Mouse (Mus musculus): Measurements from ENCODE around the gene Tsc22d4. TPM values are rescaled to one million over a fixed set of nuclear protein-coding genes. Genes with fewer than 3 reads are reported as not detected.
"Not testable (repeated sequence)": the region's sequence is repeated elsewhere in the genome, so short reads cannot be mapped to it uniquely, and the experiment has no call there.

Gene Tsc22d4
- polyA plus RNA-seq, 1 experiment from 2014 or later, result 72.8 TPM

DNA sequence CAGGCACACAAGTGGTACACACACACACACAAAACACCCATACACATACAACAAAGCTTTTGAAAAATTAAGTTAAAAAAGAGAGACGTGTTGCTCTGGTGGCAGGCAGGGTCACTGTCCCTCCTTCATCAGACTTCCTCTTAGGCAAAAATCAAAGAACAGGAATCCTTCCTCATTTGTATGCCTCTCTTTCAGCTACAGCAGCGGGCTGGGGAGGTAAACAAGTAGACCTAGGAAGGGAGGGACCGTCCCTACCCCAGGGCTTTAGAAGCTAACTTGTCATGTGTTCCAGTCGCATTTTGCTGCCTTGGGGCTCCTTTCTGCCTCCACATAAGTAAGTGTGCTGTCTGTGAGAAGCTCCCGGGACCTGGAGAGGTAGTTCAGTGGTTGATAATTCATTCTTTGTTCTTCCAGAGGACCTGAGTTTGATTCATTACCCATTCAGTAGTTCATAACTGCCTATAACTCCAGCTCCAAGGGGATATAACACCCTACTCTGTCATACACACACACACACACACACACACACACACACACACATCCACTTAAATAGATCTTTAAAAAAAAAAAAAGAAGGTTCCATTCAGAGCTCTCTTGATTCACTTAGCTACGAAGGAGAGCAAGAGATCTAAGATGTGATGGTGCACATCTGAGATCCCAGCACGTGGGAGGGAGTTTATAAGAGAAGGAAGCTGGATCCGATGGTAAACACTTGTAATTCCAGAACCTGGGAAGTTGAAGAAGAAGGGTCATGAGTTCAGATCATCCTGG is 27.3 kb upstream of the Tsc22d4 start:
- no peak for ATAC-seq (ENCODE audit: low FRiP score)
- WGBS, result 68% methylated on average over 8 of the region's 8 CpGs
- no peaks in the 10 kb centered on the region for H3K36me3 ChIP-seq (replicated peaks; ENCODE audit: control insufficient read depth, insufficient read depth)

DNA sequence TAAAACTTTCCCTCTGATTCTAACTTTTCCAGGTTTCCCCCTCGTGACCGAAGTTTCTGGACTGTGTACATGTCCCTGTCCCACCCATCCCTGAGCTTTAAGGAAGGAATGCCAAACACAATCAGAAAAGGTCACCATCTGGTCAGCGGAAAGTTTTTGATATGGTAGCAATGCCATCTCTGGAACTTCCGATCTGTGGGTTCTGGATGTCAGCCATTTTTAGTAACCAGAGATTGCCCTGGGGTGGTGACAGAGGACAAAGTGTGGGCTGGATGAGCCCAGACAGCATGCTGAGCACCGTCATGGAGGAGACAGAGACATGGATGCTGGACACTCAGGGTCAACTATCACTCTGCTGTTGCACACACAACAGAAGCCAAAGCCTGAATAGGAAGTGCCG is 26.4 kb upstream of the Tsc22d4 start:
- no peaks in the 10 kb centered on the region for H3K9me3 ChIP-seq (ENCODE audit: control insufficient read depth, low read length)
- DNase-seq (ENCODE audit: low spot score) (no peak), ATAC-seq (ENCODE audit: low FRiP score) (no peak)
- no peak overlapping the region for H3K9ac ChIP-seq
- H3K36me3 ChIP-seq (replicated peaks; ENCODE audit: control insufficient read depth, insufficient read depth), result no peaks in the 10 kb centered on the region
- H3K4me1 ChIP-seq (replicated peaks; ENCODE audit: control insufficient read depth, insufficient read depth, low read length), result no peaks in the 10 kb centered on the region
- H3K27me3 ChIP-seq (ENCODE audit: control insufficient read depth, insufficient read depth, low read length), result no peaks in the 10 kb centered on the region
- no peak overlapping the region for H3K4me2 ChIP-seq (replicated peaks)
- no peak overlapping the region for H3K27ac ChIP-seq
- H3K4me3 ChIP-seq (replicated peaks; ENCODE audit: low read length), result no peak overlapping the region
- WGBS, result 89% methylated on average over 6 of the region's 6 CpGs

More for the DNA sequence above, 27.3 kb upstream of the Tsc22d4 start:
- no peak for DNase-seq (ENCODE audit: low spot score)
- no peak overlapping the region for H3K27ac ChIP-seq
- H3K9me3 ChIP-seq (ENCODE audit: control insufficient read depth, low read length), result no peaks in the 10 kb centered on the region
- no peak overlapping the region for H3K4me3 ChIP-seq (replicated peaks; ENCODE audit: low read length)
- no peaks in the 10 kb centered on the region for H3K27me3 ChIP-seq (ENCODE audit: control insufficient read depth, insufficient read depth, low read length)
- H3K4me1 ChIP-seq (replicated peaks; ENCODE audit: control insufficient read depth, insufficient read depth, low read length), result no peaks in the 10 kb centered on the region
- H3K4me2 ChIP-seq (replicated peaks), result no peak overlapping the region
- H3K9ac ChIP-seq, result no peak overlapping the region

DNA sequence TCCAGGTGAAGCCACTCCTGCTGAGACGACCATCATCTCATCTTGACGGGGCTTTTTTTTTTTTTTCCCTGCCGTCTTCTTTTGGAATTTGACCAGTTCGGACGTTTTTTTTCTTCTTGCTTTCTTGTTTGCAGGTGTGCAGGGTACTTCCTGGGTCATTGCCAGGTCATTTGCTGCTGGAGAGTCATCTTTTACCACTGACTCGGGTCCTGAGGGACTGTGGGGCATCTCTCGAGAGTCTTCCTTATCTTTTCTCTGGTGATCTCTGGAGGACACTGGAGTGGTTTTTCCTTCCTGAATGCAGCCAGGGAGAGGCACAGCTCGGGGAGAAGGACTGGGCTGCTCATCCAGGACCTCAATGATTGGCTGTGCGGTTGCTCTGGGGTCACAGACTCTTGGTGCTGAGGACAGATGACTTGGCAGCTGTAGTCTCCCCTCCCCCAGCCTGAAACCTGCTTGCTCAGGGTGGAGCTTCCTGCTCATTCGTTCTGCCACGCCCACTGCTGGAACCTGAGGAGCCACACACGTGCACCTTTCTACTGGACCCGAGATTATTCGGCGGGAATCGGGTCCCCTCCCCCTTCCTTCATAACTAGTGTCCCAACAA is 24.9 kb upstream of the Tsc22d4 start:
- not testable (repeated sequence) for H3K4me1 ChIP-seq (replicated peaks; ENCODE audit: control insufficient read depth, insufficient read depth, low read length); H3K9me3 ChIP-seq (ENCODE audit: control insufficient read depth, low read length); ATAC-seq (ENCODE audit: low FRiP score); H3K9ac ChIP-seq; H3K27ac ChIP-seq; H3K36me3 ChIP-seq (replicated peaks; ENCODE audit: control insufficient read depth, insufficient read depth); H3K27me3 ChIP-seq (ENCODE audit: control insufficient read depth, insufficient read depth, low read length); H3K4me3 ChIP-seq (replicated peaks; ENCODE audit: low read length); DNase-seq (ENCODE audit: low spot score)
- H3K4me2 ChIP-seq (replicated peaks), result peak overlapping the region; percentile 30
- WGBS, result 32% methylated on average over 9 of the region's 16 CpGs

DNA sequence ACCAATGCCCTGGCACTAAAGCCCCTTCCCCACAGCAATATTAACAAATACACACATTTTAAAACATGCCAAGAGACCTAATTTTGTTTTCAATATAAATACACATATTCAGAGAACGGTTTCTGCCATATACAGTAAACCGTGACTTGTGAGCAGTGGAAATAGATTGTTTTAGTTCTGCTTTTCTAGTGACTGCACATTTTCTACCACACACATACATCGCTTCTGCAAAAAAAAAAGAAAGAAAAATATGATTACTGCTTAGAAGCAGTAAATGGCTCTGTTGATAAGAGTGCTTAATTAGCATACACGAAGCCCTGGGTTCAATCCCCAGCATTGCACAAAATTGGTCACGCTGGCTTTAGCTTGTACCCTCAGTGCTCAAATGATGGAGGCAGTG is 21.7 kb upstream of the Tsc22d4 start:
- H3K36me3 ChIP-seq (replicated peaks; ENCODE audit: control insufficient read depth, insufficient read depth), result peaks cover 2% of the 10 kb centered on the region; the same call in 1 of the 2 replicates
- no peak overlapping the region for H3K27ac ChIP-seq

DNA sequence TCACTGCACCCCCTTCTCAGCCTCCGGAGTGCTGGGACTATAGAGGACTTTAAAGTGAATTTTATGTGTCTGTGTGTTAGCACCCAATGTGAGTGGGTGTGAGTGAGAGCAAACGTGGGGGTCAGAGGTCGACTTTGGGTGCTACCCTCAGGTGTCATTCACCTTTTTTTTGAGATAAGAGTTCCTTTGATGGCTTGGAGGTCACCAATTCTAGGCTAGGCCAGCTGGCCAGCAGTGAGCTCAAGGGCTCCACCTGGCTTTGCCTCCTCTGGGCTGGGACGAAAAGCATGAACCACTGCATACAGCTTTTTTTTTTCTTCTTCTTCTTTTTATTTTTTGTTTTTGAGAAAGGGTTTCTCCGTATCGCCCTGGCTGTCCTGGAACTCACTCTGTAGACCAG is 18.8 kb upstream of the Tsc22d4 start:
- no peak overlapping the region for H3K4me2 ChIP-seq (replicated peaks)
- WGBS, result 71% methylated on average over 6 of the region's 6 CpGs
- DNase-seq (ENCODE audit: low spot score), result no peak
- no peak overlapping the region for H3K9ac ChIP-seq
- peaks cover 24% of the 10 kb centered on the region for H3K36me3 ChIP-seq (replicated peaks; ENCODE audit: control insufficient read depth, insufficient read depth)
- no peaks in the 10 kb centered on the region for H3K27me3 ChIP-seq (ENCODE audit: control insufficient read depth, insufficient read depth, low read length)
- H3K9me3 ChIP-seq (ENCODE audit: control insufficient read depth, low read length), result no peaks in the 10 kb centered on the region
- no peak overlapping the region for H3K4me3 ChIP-seq (replicated peaks; ENCODE audit: low read length)
- H3K4me1 ChIP-seq (replicated peaks; ENCODE audit: control insufficient read depth, insufficient read depth, low read length), result peaks cover 8% of the 10 kb centered on the region; the same call in 1 of the 2 replicates
- no peak for ATAC-seq (ENCODE audit: low FRiP score)
- no peak overlapping the region for H3K27ac ChIP-seq

More for the DNA sequence above, 21.7 kb upstream of the Tsc22d4 start:
- Histone ChIP-seq H3K4me3 (replicated peaks; ENCODE audit: low read length) (no peak overlapping the region), H3K4me2 (replicated peaks) (no peak overlapping the region), H3K9ac (no peak overlapping the region), H3K27me3 (ENCODE audit: control insufficient read depth, insufficient read depth, low read length) (no peaks in the 10 kb centered on the region), H3K9me3 (ENCODE audit: control insufficient read depth, low read length) (no peaks in the 10 kb centered on the region), H3K4me1 (replicated peaks; ENCODE audit: control insufficient read depth, insufficient read depth, low read length) (no peaks in the 10 kb centered on the region)
- WGBS, result 88% methylated on average over 5 of the region's 5 CpGs
- no peak for DNase-seq (ENCODE audit: low spot score)
- no peak for ATAC-seq (ENCODE audit: low FRiP score)

DNA sequence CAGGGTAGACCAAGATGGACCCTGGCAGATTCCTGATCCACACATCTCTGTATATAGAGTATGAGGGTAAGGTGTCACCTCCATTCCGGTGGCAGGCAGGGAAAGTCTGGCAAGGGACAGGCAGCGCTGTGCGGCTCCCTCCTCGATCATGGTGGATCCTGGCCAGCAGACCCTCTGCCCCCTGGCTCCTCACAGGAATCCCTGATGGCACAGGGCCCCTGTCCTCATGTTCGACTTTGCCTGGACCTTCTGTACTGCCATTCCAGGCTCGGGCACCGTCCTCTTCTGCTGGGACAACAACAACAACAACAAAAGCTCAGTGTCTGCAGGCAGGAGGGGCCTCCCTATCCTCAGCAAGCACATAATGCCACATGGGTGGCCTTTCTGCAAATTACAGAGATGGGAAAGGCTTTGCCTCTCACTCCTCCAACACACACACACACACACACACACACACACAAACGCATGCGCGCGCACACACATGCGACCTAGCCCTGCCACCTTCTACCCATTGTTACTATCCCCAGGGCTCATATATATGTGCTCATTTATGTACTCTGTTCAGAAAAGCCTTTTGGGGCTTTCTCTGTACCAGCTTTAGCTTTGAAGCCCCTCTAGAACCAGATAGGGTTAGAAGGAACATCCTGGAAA is 11.8 kb upstream of the Tsc22d4 start:
- H3K4me2 ChIP-seq (replicated peaks), result peak overlapping the region; percentile 74
- H3K9me3 ChIP-seq (ENCODE audit: control insufficient read depth, low read length), result no peaks in the 10 kb centered on the region
- peak overlapping the region; percentile 30 for H3K4me3 ChIP-seq (replicated peaks; ENCODE audit: low read length)
- peaks cover 76% of the 10 kb centered on the region for H3K36me3 ChIP-seq (replicated peaks; ENCODE audit: control insufficient read depth, insufficient read depth)
- H3K9ac ChIP-seq, result peak overlapping the region; percentile 52
- peak; percentile 73 for DNase-seq (ENCODE audit: low spot score)
- H3K4me1 ChIP-seq (replicated peaks; ENCODE audit: control insufficient read depth, insufficient read depth, low read length), result peaks cover 59% of the 10 kb centered on the region
- H3K27me3 ChIP-seq (ENCODE audit: control insufficient read depth, insufficient read depth, low read length), result no peaks in the 10 kb centered on the region
- 21% methylated on average over 12 of the region's 12 CpGs for WGBS
- peak; percentile 73 for ATAC-seq (ENCODE audit: low FRiP score)
- H3K27ac ChIP-seq, result peak overlapping the region; percentile 99

DNA sequence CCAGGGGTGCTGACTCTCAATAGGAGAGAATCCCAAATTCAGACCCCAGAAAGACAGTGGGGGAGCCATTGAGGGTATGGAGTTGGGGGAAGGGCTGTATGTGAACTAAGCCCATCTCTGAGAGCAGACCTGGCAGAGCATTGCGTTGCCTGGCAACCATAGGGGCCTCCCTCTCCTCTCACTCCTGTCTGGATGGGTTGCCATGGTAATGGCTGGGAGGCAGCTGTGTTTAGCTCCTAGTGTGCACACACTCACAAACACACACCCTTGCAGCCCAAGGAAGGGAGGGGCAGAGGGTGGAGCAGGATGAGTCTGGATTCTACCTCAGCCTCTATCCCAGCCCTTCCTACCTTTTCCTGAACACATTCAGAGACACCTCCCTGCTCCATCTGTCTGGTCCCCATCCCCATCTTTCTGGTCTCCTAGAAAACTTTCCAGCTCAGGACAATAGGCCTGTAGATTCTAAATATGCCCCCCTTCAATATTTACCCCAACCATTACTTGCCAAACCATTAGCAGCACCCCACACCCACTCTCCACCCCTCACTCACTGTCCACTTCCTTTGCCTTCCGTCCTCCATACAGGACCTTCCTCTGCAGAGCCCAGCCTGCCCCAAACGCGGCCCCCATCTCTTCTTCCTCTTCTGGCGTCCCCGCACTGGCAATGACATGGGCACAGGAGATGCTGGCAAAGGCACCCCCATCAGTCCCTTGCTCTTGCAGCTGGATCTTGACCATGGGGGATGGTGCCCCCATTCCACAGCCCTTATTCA is 11.1 kb upstream of the Tsc22d4 start:
- H3K4me1 ChIP-seq (replicated peaks; ENCODE audit: control insufficient read depth, insufficient read depth, low read length), result peaks cover 66% of the 10 kb centered on the region
- H3K9ac ChIP-seq, result peak overlapping the region; percentile 52
- peak overlapping the region; percentile 30 for H3K4me3 ChIP-seq (replicated peaks; ENCODE audit: low read length)
- DNase-seq (ENCODE audit: low spot score) (peak; percentile 93), ATAC-seq (ENCODE audit: low FRiP score) (peak; percentile 95)
- H3K9me3 ChIP-seq (ENCODE audit: control insufficient read depth, low read length), result no peaks in the 10 kb centered on the region
- H3K27ac ChIP-seq, result peak overlapping the region; percentile 99
- H3K4me2 ChIP-seq (replicated peaks), result peak overlapping the region; percentile 74
- H3K27me3 ChIP-seq (ENCODE audit: control insufficient read depth, insufficient read depth, low read length), result no peaks in the 10 kb centered on the region
- 33% methylated on average over 6 of the region's 6 CpGs for WGBS
- peaks cover 73% of the 10 kb centered on the region for H3K36me3 ChIP-seq (replicated peaks; ENCODE audit: control insufficient read depth, insufficient read depth)

DNA sequence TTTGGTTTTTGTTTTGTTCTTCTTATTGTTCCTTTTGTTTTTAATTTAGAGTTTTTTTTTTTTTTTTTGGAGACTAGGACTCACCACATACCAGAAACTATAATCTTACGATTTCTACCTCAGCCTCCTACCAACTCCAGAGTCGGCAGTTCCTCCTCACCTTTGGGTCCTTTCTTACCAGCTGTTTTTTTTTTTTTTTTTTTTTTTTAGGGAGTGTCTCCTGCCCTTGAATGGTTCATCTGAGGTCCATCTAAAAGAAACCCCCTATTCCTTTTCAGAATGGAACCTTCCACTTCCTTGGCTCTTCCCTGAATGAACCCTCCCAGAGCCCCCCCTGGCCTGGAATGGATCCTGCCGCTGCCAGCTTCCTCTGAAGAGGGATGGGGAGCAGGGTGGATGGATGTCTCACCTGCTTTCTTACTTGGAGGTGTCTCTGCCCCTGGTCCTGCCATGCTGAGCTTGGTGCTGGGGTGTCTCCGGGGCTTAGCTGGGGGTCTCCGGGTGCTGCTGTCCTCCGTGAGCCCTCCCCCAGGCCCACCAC is 8.1 kb upstream of the Tsc22d4 start:
- Histone ChIP-seq H3K27me3 (ENCODE audit: control insufficient read depth, insufficient read depth, low read length) (no peaks in the 10 kb centered on the region), H3K4me1 (replicated peaks; ENCODE audit: control insufficient read depth, insufficient read depth, low read length) (peaks cover 66% of the 10 kb centered on the region), H3K4me2 (replicated peaks) (peak overlapping the region; percentile 91; the same call in 1 of the 2 replicates), H3K9me3 (ENCODE audit: control insufficient read depth, low read length) (no peaks in the 10 kb centered on the region), H3K36me3 (replicated peaks; ENCODE audit: control insufficient read depth, insufficient read depth) (peaks cover 47% of the 10 kb centered on the region), H3K27ac (0 out of 2 replicates have a peak overlapping the region, but pooled peaks have one; percentile 82), H3K4me3 (replicated peaks; ENCODE audit: low read length) (peak overlapping the region; percentile 60; the same call in 1 of the 2 replicates), H3K9ac (peak overlapping the region; percentile 94)
- no peak for DNase-seq (ENCODE audit: low spot score)
- no peak for ATAC-seq (ENCODE audit: low FRiP score)
- WGBS, result 73% methylated on average over 6 of the region's 6 CpGs
